Mouse (Mus musculus): ENCODE results near the gene Ap1ar.
A peak's percentile ranks its signal among the peaks of the same experiment; 100 is the strongest.

Gene Ap1ar

GRCm38 (mm10) chr3:127841926-127842325, 4.6 kb upstream of the Ap1ar start:
- peak; percentile 52 for DNase-seq (ENCODE audit: low read depth, low spot score)

- no peak for DNase-seq (ENCODE audit: low read depth, low spot score)
These were observed 785 bp upstream of the Ap1ar start for GRCm38 (mm10) chr3:127837972-127838644.

- peak; percentile 27 for DNase-seq (ENCODE audit: low read depth, low spot score)
These were observed 547 bp downstream of the Ap1ar start for GRCm38 (mm10) chr3:127836798-127837153.

GRCm38 (mm10) chr3:127835594-127835993, 1.7 kb downstream of the Ap1ar start:
- DNase-seq (ENCODE audit: low read depth, low spot score): no peak

GRCm38 (mm10) chr3:127834040-127834439, 3.3 kb downstream of the Ap1ar start:
- DNase-seq (ENCODE audit: low read depth, low spot score): no peak

GRCm38 (mm10) chr3:127831079-127831478, 6.2 kb downstream of the Ap1ar start:
- DNase-seq (ENCODE audit: low read depth, low spot score): no peak

- no peak for DNase-seq (ENCODE audit: low read depth, low spot score)
These were observed 7.1 kb downstream of the Ap1ar start for GRCm38 (mm10) chr3:127830183-127830582.

GRCm38 (mm10) chr3:127827123-127827522, 10.2 kb downstream of the Ap1ar start:
- DNase-seq (ENCODE audit: low read depth, low spot score): peak; percentile 16

- DNase-seq (ENCODE audit: low read depth, low spot score): no peak
These were observed 10.8 kb downstream of the Ap1ar start for GRCm38 (mm10) chr3:127826503-127826902.

- DNase-seq (ENCODE audit: low read depth, low spot score): no peak
These were observed 13.1 kb downstream of the Ap1ar start for GRCm38 (mm10) chr3:127823886-127824863.

GRCm38 (mm10) chr3:127821209-127821608, 16.1 kb downstream of the Ap1ar start:
- DNase-seq (ENCODE audit: low read depth, low spot score): no peak

- DNase-seq (ENCODE audit: low read depth, low spot score): no peak
These were observed 16.9 kb downstream of the Ap1ar start for GRCm38 (mm10) chr3:127820400-127820799.

- DNase-seq (ENCODE audit: low read depth, low spot score): no peak
These were observed 18.3 kb downstream of the Ap1ar start for GRCm38 (mm10) chr3:127818694-127819663.

GRCm38 (mm10) chr3:127817120-127817683, 20.1 kb downstream of the Ap1ar start:
- no peak for DNase-seq (ENCODE audit: low read depth, low spot score)

GRCm38 (mm10) chr3:127809103-127809502, 28.2 kb downstream of the Ap1ar start:
- DNase-seq (ENCODE audit: low read depth, low spot score): no peak

- DNase-seq (ENCODE audit: low read depth, low spot score): no peak
These were observed 29.5 kb downstream of the Ap1ar start for GRCm38 (mm10) chr3:127807846-127808245.

- no peak for DNase-seq (ENCODE audit: low read depth, low spot score)
These were observed 31.3 kb downstream of the Ap1ar start for GRCm38 (mm10) chr3:127805991-127806390.

- no peak for DNase-seq (ENCODE audit: low read depth, low spot score)
These were observed 32.3 kb downstream of the Ap1ar start for GRCm38 (mm10) chr3:127805071-127805470.

- DNase-seq (ENCODE audit: low read depth, low spot score): no peak
These were observed 32.9 kb downstream of the Ap1ar start for GRCm38 (mm10) chr3:127804439-127804838.

GRCm38 (mm10) chr3:127802814-127803213, 34.5 kb downstream of the Ap1ar start:
- peak; percentile 47 for DNase-seq (ENCODE audit: low read depth, low spot score)

GRCm38 (mm10) chr3:127801162-127801561, 36.2 kb downstream of the Ap1ar start:
- DNase-seq (ENCODE audit: low read depth, low spot score): no peak

All from brain, adult 2 months (tissue).